Mouse (Mus musculus) layer of hippocampus, postnatal 14 days (tissue): ENCODE measurements around the gene Znrd1as. TPM values are rescaled to one million over a fixed set of nuclear protein-coding genes. Genes with fewer than 3 reads are reported as not detected.
"Not testable (repeated sequence)": the region's sequence is repeated elsewhere in the genome, so short reads cannot be mapped to it uniquely, and the experiment has no call there.

Experiments used
- DNase-seq, 2 experiments: peaks; one replicate each; pipeline ENCODE4 v3.0.0; 2021 to 2022; ENCODE audit warnings: low spot score in 2 of 2, mixed read lengths in 1 of 2
- total RNA-seq, 2 experiments: library from RNA; stranded (reverse); gene quantifications; 2 replicates each; pipeline ENCODE4 v1.2.3; 2021

The Znrd1as gene
- total RNA-seq, 2 experiments from 2014 or later: 5.6 to 5.9 TPM

DNA sequence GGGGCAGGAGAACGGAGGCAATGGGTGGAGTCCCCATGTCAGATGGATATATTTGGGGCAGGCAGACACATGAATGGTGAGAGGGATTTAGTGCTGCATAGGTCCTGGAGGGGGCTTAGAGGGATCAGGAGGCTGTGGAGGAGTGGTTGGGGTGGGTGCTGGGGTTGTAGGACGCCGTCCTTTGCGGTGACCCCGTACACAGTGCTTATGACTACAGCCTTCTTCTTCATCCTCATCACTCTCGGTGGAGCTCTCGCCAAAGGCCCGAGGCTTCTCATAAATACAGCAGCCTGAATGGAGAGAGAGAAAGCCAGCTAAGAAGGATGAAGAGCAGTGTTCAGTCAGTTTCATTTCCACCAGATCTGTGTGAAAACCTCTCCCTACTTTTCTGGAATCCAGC lies 9.1 kb upstream of the Znrd1as start:
- no peak for DNase-seq

DNA sequence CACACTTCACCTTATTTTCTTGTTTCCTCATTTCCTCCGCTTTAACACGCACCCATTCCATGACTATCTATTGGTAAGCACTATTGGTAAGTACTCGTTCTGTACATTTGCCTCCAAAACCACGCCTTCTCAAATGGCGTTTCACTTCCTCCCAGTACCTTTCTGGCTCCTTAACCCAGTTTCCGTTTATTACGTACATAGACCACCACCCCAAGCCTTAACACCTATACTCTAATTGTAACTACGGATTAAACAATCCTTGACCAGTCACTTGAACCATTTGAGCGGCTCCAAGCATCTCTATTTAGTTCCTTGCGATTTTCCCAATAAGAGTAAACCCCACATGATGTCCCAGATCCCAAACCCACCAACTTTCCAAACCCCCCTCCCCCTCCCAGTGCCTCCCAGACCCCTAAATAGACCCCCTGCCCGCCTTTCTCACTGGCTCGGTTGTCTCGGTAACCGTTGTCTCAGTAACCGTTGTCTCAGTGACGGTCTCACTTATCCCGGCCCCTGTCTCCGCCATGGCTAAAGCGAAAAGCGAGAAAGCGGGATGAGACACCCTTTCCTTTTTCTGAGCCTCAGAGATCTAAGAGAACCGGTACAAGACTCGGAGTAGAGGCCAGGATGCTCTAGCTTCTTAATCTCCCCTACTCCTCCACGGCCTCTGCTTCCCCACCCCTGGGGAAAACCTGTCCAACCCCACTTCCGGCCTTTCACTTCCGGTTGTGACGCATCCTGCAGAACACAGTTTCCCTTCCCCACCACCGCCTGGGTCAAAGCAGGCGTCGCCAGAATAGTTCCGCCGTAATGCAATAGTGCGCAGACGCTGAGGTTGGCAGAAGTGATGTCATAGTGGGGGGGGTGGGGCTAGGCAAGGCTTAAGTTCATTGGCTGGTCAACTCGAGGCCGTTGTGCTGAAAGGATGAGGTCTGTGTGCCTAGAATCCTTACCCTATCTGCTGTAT lies 7.1 kb upstream of the Znrd1as start, which contains the start of gene Ppp1r11:
Ppp1r11 (minus strand) TSS at position 761 of the 967 bp plus-strand sequence.
- DNase-seq: peak; percentile 95 to 98

DNA sequence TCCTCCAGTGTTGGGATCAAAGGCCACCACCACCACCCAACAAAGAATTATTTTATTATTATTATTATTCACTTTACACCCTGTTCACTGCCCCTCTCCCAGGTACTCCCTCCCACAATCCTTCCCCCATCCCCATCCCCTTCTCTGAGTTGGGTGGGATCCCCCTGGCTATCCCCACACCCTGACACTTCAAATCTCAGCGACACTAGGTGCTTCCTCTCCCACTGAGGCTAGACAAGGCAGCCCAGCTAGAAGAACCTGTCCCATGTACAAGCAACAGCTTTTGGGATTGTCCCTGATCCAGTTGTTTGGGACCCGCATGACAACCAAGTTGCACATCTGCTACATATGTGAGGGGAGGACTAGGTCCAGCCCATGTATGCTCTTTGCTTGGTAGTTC lies 5.8 kb upstream of the Znrd1as start:
- no peak for DNase-seq

DNA sequence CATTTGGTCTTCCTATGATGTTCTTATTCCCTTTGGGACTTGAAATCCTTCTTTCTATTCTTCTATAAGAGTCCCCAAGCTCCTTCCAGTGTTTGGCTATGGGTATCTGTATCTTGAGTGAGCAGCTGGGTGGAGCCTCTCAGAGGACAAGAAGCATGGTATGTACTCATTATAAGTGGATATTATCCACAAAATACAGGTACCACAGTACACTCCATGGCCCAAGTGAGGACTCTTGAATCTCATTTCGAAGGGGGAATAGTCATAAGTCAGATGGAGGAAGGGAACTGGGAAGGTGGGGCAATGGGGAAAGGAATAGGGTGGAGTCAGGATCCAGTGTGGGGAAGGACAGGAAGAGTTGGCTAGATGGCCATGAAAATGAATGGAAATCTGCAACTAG lies 5.3 kb upstream of the Znrd1as start:
- no peak for DNase-seq

DNA sequence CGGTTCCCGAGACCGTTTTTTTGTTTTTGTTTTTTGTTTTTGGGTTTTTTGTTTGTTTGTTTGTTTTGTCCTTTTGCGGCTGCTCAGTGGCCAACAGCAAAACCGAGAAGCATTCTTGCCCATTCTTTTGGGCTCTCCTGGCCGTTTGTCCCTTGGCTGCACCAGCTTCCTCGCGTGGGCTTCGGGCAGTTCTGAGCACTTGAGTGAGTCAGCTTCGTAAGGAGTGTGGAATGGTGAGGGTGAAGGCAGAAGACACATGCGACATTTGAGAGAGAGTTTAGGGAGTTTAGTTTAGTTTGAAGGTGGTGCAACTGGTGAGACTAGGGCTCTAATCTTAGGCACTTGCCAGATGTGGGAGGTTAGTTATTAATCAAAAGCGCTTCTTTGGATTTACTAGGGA lies 492 bp downstream of the Znrd1as start:
- DNase-seq: no peak

DNA sequence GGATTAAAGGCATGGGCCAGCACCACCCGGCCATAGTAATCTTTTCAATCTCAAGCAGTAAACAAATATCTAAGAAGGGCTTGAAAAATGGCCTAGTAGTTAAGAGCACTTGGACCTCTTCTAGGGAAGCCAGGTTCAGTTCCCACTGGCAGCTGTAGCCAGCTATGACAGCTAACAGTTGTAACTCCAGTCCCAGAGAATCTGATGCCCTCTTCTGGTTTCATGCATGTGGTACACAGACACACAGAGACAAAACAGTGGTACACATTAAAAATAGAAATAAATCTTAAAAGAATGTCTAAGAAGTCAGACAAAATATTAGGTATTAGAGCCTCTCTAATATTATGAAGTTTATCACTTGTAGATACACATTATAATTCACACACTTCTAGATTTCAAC lies 2.7 kb downstream of the Znrd1as start:
- no peak for DNase-seq

DNA sequence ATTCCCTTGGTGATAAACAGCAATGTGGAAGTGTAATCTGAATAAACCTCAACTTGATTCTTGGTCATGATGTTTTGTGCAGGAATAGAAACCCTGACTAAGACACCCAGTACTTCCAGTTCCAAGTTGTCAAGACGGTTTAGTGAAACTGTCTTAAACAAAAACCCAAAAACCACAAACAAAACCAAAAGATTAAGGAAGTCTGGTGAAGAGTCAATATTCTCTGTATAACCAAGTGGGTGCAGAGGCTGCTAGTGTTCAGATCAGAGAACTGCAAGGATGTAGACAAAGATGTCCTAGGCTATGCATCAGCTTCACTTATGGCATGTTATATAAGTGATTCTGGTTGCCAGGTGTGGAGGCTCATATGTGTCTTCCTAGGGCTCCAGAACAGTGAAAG lies 8.5 kb downstream of the Znrd1as start:
- DNase-seq: no peak

DNA sequence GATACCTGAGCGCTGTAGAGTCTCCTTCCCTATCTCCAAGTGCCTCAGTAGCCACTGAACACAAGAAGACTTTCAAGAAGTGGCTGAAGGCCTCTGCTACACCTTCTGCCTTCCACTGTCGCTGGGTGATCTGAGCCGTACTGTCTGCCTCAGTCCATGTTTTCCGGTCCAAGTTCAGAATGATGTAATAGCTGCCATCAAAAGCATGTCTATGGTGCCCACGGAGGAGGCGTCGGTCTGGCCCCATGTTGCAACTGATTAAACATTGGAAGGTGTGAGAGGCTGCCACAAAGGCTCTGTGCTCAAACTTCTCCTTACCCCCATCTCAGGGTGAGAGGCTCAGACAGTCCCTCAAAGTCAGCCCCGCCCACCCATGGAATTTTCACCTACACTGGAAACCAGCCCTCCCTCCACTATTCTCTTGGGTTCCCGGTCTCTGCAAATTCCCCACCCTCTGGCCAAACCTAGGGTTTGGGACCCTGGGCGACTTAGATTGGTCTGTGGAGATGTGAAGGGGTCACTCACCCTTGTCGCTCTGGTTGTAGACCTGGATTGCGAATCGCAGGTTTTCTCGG lies 12.0 kb downstream of the Znrd1as start:
- DNase-seq: no peak

DNA sequence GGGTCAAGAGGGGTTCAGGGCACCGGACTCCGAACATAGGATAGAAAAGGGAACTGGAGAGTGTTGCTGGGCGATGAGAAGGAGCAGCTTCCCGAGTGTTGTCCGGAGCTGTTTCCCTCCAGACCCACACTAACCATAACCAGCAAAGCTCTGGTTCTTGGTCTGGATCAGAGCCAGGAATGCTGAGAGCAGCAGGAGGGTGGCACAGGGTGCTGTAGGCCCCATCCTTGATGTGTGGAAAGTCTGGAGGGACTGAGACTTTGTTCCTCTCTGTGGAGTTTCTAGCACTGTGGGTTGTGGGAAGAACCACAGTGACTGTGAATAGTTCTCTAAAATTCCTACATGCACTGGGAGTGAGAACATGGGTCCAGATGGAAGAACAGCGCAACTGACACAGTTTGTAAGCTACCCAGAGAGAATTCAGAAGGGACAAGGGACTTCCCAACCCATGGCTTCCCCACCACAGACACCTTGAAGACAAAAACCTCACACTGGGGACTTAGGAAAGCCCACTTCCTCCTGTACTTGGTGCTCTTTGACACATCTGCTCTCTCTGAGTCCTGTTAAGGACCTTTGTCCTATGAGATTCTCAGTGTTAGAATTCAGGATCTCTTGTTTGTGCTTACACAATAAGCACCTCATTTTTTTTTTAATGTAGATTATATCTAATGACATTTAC lies 12.9 kb downstream of the Znrd1as start:
- no peak for DNase-seq

DNA sequence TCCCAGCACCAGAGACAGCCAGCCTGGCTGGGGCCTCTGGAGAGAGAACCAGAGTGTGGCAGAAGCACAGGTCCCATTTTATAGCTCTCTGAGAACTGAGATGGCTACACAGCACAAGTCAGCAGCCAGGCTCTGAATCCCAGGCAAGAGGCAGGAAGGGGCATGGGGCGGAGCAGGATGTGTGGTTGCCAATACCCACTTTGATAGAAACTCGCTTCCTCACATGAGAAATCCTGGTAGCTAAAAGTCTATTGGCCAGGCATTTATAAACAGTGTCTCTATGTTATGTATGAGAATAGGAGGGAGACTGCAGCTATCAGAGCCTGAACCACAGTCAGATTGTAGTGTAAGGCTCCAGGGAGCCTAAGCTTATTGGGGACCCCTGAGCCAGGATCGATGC lies 14.4 kb downstream of the Znrd1as start:
- no peak for DNase-seq

DNA sequence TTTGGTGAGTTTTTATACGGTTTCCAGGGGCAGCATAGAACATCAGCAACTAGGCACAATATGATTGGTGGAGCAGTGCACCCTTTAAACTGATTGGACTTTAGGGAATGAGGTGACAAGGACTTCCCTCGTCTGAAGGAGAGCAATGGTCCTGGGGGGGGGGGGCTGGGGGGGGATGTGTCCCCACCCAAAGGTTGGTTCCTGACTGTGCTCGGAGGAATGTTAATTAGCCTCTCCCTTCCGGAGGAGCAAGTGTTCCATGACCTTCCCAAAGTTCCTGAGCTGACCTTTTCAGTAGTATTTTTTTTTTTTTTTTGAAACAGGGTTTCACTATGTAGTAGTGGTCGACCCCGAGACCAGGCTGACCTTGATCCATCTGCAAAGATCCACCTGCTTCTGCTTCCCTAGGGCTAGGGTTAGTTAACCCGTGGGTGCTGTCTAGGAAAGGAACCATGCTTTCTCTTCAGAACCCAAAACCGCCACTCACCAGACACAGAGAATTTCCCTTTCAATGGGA lies 14.9 kb downstream of the Znrd1as start:
- no peak for DNase-seq

DNA sequence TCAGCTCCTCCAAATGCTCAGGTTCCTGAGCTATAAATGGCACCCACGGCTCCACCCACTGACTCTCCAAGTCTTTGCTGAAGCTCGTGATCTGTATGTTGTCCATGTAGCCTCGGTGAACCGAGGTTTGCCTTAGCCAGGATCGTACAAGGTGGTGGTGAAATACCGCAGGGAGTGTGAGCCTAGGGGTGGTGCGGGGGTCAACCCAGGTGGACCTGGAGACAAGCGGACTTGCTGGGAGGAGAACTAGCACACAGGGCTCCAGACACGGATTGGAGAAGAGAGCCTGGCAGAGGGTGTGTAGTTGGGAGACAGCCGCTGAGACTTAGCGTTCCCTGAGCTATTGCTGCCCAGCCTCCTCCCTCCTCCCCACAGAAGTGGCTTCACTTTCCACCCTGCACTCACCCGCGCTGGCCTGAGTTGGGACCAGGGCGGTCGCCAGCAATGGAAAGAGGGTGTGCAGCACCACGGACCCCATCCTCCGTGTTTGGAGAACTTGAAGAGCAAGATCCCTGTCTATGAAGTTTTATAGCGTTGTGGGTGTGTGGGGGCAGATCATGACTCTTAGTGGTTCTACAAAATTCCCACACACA lies 22.9 kb downstream of the Znrd1as start, which contains the start of gene 2410137M14Rik:
2410137M14Rik (minus strand) TSS at position 17 of the 593 bp plus-strand sequence.
- DNase-seq: no peak

DNA sequence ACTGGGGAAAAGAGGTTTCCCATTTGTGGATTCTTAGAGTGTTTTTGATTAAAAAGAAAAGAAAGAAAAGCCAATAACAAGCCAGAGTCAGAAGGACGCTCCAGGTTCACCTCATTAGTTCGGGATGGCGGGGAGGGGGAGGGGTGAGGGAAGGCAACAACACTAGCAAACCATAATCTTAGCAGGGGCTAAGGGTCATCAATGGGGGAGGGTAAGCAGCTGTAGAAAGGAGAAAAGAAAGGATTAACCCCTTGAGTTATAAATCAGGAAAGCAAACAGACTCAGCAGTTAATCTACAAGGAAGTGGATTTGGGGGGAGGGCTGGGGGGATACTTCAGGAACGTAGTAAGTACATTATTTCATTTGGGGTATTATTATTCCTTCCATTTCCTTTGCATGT lies 23.5 kb downstream of the Znrd1as start:
- no peak for DNase-seq

DNA sequence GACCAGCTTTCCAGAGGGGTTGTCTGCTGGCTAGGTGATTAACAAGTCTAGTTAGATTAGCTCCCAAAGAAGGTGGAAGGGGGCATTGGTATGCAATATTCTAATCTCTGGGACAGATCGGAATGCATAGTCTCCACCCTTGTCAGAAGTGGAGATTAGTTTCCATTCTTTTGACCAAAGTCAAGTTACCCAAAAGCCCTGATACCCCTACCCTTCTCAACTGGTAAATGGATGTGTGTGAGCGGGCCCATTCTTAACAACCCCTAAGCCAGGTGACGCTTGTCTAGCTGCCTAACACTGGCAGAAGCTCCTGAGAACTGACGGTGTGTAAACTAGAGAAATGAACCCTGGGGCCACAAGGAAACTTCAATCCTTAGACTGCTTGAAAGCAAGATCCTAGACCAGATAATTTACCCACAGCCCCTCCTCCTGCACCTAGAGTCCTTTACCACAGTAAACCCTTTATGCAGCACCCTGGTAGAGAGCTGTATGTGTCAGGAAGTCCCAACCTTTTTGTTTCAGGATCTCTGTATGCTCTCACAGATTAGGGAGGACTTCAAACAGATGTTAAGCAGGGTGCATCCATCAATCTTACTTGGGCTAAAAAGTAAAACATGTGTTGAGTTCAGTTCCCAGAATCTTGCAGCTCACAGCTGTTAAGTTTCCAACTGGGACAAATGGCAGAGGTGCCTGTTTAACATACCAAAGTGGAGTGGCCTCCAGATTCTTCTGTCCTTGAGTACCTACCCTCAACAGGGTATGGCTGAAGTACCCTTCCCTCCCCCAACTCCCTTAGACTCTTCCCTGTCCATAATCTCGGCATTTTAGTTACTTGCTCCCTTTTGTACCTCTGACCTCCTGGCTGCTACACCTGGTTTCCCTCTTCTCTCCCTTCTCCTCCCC lies 24.1 kb downstream of the Znrd1as start:
- DNase-seq: no peak

DNA sequence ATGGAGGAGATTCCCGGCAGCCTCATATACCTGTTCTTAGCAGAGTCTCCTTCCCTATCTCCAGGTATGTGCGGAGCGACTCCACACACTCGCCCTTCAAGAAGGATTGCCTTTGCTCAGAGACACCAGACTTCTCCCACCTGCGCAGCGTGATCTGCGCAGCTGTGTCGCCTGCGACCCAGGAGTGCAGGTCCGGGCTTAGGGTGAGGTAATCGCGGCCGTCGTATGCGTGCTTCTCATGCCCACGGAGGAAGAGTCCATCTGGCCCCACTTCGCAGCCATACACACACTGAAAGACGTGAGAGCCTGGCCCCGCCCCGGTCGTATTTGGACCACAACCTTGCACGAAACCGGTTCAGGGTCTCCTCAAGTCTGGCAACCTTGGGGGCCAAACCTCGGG lies 30.1 kb downstream of the Znrd1as start:
- no peak for DNase-seq

DNA sequence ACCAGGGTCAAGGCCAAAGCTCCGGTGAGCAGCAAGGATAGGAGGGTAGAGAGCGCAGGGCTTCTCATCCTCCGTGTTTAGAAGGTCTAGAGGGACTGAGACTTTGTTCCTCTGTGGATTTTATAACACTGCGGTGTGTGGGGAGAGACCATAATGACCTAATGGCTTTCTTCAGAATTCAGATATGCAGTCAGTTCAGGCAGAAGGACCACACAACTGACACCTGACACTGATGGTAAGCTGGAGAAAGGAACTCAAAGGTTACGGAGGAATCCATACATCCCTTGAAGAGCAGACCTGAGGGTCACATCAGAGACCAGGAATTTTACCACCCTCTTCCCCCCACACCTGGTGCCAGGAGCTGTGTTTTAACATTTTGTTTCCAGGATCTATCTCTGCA lies 31.0 kb downstream of the Znrd1as start, which contains the start of gene H2-M5:
H2-M5 (minus strand) TSS at position 101 of the 400 bp plus-strand sequence.
- DNase-seq: no peak

DNA sequence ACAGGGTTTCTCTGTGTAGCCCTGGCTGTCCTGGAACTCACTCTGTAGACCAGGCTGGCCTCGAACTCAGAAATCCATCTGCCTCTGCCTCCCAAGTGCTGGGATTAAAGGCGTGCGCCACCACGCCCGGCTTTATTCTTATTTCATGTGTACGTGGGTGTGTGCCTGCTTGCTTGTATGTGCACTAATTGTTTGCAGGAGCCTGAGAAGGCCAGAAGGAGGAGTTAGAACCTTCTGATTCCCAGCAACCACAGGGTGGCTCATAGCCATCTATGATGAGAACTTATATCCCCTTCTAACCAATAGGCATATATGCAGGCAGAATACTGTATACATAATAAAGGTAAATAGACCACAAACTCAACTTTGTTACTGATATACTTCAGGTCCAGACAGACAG lies 32.2 kb downstream of the Znrd1as start:
- not testable (repeated sequence) for DNase-seq

DNA sequence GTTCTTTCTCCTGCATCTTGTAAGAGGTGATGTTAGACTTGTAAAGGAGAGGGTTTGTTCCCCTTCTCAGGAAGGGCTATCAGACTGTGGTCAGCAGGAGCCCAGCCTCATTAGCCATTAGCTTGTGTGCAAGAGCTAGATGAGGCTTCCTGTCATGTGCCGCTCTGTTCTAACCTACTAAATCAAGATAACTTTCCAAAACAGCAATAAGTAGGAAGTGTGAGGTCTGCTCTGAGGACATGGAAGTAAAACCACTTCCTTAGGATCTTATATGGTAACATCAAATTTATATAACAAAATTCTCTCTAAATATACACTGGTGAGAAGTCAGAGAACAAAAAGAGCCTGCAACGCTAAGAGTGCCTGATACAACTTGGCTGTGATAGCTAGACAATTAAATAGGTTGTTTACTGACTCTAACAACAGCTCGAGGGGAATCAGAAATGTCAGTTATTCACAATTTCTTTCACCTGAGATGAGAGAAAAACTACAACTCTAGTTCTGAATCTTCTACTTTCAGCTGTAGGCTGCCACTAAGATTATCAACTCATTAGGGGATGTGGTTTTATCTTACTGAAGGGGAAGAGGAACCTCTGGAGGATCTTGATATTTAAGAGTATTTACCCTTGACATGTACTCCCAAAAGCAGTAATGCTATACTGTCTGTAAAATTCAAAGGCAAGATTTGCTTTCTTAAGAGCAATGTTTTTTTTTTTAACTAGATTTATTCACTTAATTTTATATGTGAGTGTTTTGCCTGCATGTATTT lies 34.1 kb downstream of the Znrd1as start:
- DNase-seq: no peak

DNA sequence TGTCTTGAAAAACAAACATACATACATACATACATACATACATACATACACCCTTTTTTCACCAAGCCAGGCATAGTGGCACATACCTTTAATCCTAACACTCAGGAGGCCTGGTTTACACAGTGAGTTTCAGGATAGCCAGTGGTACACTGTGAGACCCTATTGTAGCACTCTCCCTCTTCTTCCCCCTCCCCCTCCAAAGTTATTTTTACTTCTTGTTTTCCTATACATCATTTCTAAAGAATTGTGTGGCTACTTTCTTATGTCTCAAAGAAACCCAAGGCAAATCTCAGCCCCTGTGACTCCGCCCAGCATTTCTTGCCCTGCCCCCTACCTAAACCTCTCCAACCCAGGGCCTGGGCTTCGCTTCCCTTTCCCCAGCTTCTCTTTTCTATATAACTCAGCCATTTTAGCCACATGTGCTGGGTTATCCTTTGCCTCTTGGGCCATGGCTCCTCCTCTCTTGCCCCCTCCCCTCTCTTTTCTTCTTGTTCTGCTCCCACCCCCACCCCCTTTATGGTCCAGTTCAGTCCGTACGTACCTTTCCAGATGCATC lies 35.5 kb downstream of the Znrd1as start:
- no peak for DNase-seq
